Mouse (Mus musculus) right cerebral cortex, postnatal 25 days (tissue): ENCODE measurements around the gene Ptprk.

Source experiments
- DNase-seq: peaks from one replicate; pipeline ENCODE4 v3.0.0; 2022

Ptprk gene

GRCm38 (mm10) chr10:28568047-28568446, 493.4 kb downstream of the Ptprk start:
- no peak for DNase-seq

GRCm38 (mm10) chr10:28579596-28579995, 505.0 kb downstream of the Ptprk start:
- no peak for DNase-seq

GRCm38 (mm10) chr10:28586565-28587138, 512.0 kb downstream of the Ptprk start:
- DNase-seq: no peak

GRCm38 (mm10) chr10:28588401-28588800, 513.8 kb downstream of the Ptprk start:
- no peak for DNase-seq

- no peak for DNase-seq
Measured at GRCm38 (mm10) chr10:28590822-28591221, 516.2 kb downstream of the Ptprk start.

- DNase-seq: no peak
Measured at GRCm38 (mm10) chr10:28593566-28594292, 519.1 kb downstream of the Ptprk start.

GRCm38 (mm10) chr10:28596897-28597296, 522.3 kb downstream of the Ptprk start:
- no peak for DNase-seq

GRCm38 (mm10) chr10:28609136-28609535, 534.5 kb downstream of the Ptprk start:
- DNase-seq: no peak

GRCm38 (mm10) chr10:28614396-28614795, 539.8 kb downstream of the Ptprk start:
- DNase-seq: no peak

GRCm38 (mm10) chr10:28617203-28617602, 542.6 kb downstream of the Ptprk start:
- no peak for DNase-seq

- no peak for DNase-seq
Measured at GRCm38 (mm10) chr10:28618002-28618401, 543.4 kb downstream of the Ptprk start.

- no peak for DNase-seq
Measured at GRCm38 (mm10) chr10:28619415-28619814, 544.8 kb downstream of the Ptprk start.

GRCm38 (mm10) chr10:28636096-28636495, 561.5 kb downstream of the Ptprk start:
- DNase-seq: no peak

GRCm38 (mm10) chr10:28641887-28642286, 567.3 kb downstream of the Ptprk start:
- no peak for DNase-seq
